ENCODE assay signal across 20 mouse cellular contexts in the genomic region with DNA sequence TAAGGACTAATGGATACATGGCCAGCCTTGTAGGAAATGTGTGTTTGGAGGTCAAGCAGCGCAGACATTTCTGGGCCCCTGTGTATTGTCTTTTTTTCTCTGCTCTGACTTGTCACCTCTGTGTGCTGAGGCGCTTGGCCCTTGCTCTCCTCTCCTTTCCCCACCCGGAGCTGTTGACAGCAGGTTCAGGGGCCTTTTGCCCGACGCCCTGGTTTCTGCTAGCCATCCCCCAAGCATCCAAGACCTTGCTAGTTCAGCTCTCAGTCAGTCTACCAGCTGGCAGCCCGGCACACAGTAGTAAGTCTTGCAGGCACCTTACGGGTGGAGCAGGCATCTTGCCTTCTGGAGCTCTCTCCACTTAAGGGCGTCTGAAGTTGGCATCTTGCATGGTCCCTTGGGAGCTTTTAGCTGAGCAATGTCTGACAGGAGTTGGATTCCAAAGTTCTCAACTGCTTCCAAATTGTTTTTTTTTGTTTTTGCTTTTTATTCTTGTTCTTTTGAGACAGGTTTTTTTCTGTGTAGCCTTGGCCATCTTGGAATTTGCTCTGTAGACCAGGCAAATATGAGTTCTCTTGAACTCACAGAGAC. TPM values are rescaled to one million over a fixed set of nuclear protein-coding genes. Genes with fewer than 3 reads are reported as not detected.
DNase-seq lines count a peak whose midpoint lies in the region; ATAC-seq lines count a peak whose summit lies in the region.
"Had no signal": no experiment of that assay in that cellular context is flagged by ENCODE, and none has a peak within 500 bp of the region (broad histone marks: within the 10 kb centered on the region; RNA-seq: fewer than 3 reads in every experiment).

No protein-coding gene starts in this region.

- peaks cover 78% of the 10 kb centered on the region for H3K4me1 ChIP-seq in heart, embryonic 13.5 days

- H3K4me3 ChIP-seq in heart, embryonic 13.5 days = no peak overlapping the region
- H3K4me3 ChIP-seq: forebrain, embryonic 10.5 days; hindbrain, embryonic 15.5 days; midbrain, embryonic 10.5 days; neural tube, embryonic 15.5 days had no signal

- ATAC-seq in heart, embryonic 13.5 days (ENCODE audit: extremely low read depth, insufficient number of reproducible peaks, low FRiP score, low TSS enrichment) = no peak
- ATAC-seq: forebrain, embryonic 16.5 days; liver, postnatal 0 days; lung, postnatal 0 days; midbrain, embryonic 16.5 days had no signal

- no peaks in the 10 kb centered on the region for H3K9me3 ChIP-seq in heart, embryonic 13.5 days
- H3K9me3 ChIP-seq: hindbrain, embryonic 15.5 days; neural tube, embryonic 15.5 days had no signal

- peak; percentile 90 for DNase-seq in heart, adult 11 months
- DNase-seq in heart, postnatal 36 days = no peak
- peak; percentile 71 for DNase-seq in NIH3T3 (ENCODE audit: low read depth)
- peak; percentile 44 for DNase-seq in heart, postnatal 4 days
- no peak for DNase-seq in urinary bladder, postnatal 14 days (ENCODE audit: low spot score)
- DNase-seq in cerebellum, adult 11 months = no peak
- DNase-seq: cerebellum, adult 18-20 months; cerebellum, postnatal 14 days; kidney, adult 2 months; liver, postnatal 0 days had no signal

- H3K27ac ChIP-seq in heart, embryonic 13.5 days (replicated peaks) = peak overlapping the region; percentile 68
- H3K27ac ChIP-seq: forebrain, embryonic 10.5 days; hindbrain, embryonic 15.5 days; kidney, postnatal 0 days; midbrain, embryonic 10.5 days; neural tube, embryonic 15.5 days; stomach, postnatal 0 days had no signal

- intact Hi-C loops in heart, postnatal 36 days (cut with DNase I) = no loop called here

- peaks cover 13% of the 10 kb centered on the region for H3K36me3 ChIP-seq in heart, embryonic 13.5 days
- H3K36me3 ChIP-seq: hindbrain, embryonic 15.5 days; neural tube, embryonic 15.5 days had no signal

- WGBS in heart, embryonic 13.5 days = 50% methylated on average over 8 of the region's 8 CpGs

- peak overlapping the region; percentile 24; the same call in 1 of the 2 replicates for H3K4me2 ChIP-seq in heart, embryonic 13.5 days
- H3K4me2 ChIP-seq: hindbrain, embryonic 15.5 days; neural tube, embryonic 15.5 days had no signal

- no peaks in the 10 kb centered on the region for H3K27me3 ChIP-seq in heart, embryonic 13.5 days (replicated peaks)
- H3K27me3 ChIP-seq: hindbrain, embryonic 15.5 days; neural tube, embryonic 15.5 days had no signal

- H3K9ac ChIP-seq in heart, embryonic 13.5 days = no peak overlapping the region
- H3K9ac ChIP-seq: hindbrain, embryonic 15.5 days; liver, postnatal 0 days; neural tube, embryonic 15.5 days had no signal

RNA-seq across cellular contexts. Expression of gene Ccdc6, which starts 17.2 kb away (rescaled TPM):
- 10 to 100 TPM; 27.7 to 29.3 TPM for total RNA-seq in heart, postnatal 36 days (2021)
- polyA plus RNA-seq in heart, embryonic 13.5 days (2015; fragmentation: Nextera tagmentation; extraction: Ambion mirVana) = 12.5 and 12.9 TPM in 2 replicates
- 10 to 100 TPM; 34.9 to 35.9 TPM for total RNA-seq in heart, postnatal 4 days (2021)

Comparison
In these comparisons a context has a peak if more than half of its experiments do, and no peak if none do; other contexts are left out.
1. DNase-seq: peak in heart, adult 11 months (single experiment), NIH3T3 (single experiment) and heart, postnatal 4 days (single experiment); none in heart, postnatal 36 days (0 of 2), urinary bladder, postnatal 14 days (single experiment) and cerebellum, adult 11 months (single experiment).